Mouse (Mus musculus): Measurements from ENCODE around the gene Nrl. TPM values are rescaled to one million over a fixed set of nuclear protein-coding genes. Genes with fewer than 3 reads are reported as not detected.
A peak's percentile ranks its signal among the peaks of the same experiment; 100 is the strongest.

The Nrl gene
- total RNA-seq, 2 experiments from 2014 or later, result 0.34 to 1.2 TPM

GRCm38 (mm10) chr14:55492103-55492502, 32.7 kb downstream of the Nrl start:
- intact Hi-C loops (cut with DNase I), result no loop called here
- peak; percentile 34 to 51 for DNase-seq (ENCODE audit: low spot score in 2 of 2)

GRCm38 (mm10) chr14:55491291-55491833, 33.4 kb downstream of the Nrl start:
- DNase-seq (ENCODE audit: low spot score in 2 of 2), result peak; percentile 54 to 67
- intact Hi-C loops (cut with DNase I), result no loop called here

- DNase-seq (ENCODE audit: low spot score in 2 of 2), result peak; percentile 87 to 89
- intact Hi-C loops (cut with DNase I), result no loop called here
Observed at GRCm38 (mm10) chr14:55490361-55491201, 34.2 kb downstream of the Nrl start, which contains the start of gene Carmil3. TSS of gene Carmil3 (plus strand) at chr14:55490651.

- intact Hi-C loops (cut with DNase I), result no loop called here
- no peak for DNase-seq (ENCODE audit: low spot score in 2 of 2)
Observed at GRCm38 (mm10) chr14:55486836-55487235, 37.9 kb downstream of the Nrl start.

GRCm38 (mm10) chr14:55484430-55485085, 40.2 kb downstream of the Nrl start:
- DNase-seq (ENCODE audit: low spot score in 2 of 2), result no peak
- intact Hi-C loops (cut with DNase I), result no loop called here

GRCm38 (mm10) chr14:55479629-55480028, 45.2 kb downstream of the Nrl start:
- DNase-seq (ENCODE audit: low spot score in 2 of 2), result no peak
- intact Hi-C loops (cut with DNase I), result loop anchor here (5.0 kb wide), 1 partner anchor 332 kb away; no protein-coding TSS in a partner anchor

GRCm38 (mm10) chr14:55478651-55479599, 45.9 kb downstream of the Nrl start, which contains the start of gene Dhrs4:
TSS of gene Dhrs4 (plus strand) at chr14:55478758.
- intact Hi-C loops (cut with DNase I), result loop anchor here (5.0 kb wide), 1 partner anchor 332 kb away; no protein-coding TSS in a partner anchor
- peak; percentile 76 to 83 for DNase-seq (ENCODE audit: low spot score in 2 of 2)

GRCm38 (mm10) chr14:55477829-55478228, 47.0 kb downstream of the Nrl start:
- intact Hi-C loops (cut with DNase I), result loop anchor here (5.0 kb wide), 1 partner anchor 331 kb away; no protein-coding TSS in a partner anchor
- DNase-seq (ENCODE audit: low spot score in 2 of 2), result no peak

GRCm38 (mm10) chr14:55477421-55477820, 47.4 kb downstream of the Nrl start:
- DNase-seq (ENCODE audit: low spot score in 2 of 2), result no peak

GRCm38 (mm10) chr14:55475654-55476053, 49.1 kb downstream of the Nrl start:
- intact Hi-C loops (cut with DNase I), result loop anchor here (5.0 kb wide), 1 partner anchor 328 kb away; no protein-coding TSS in a partner anchor

More at GRCm38 (mm10) chr14:55477421-55477820, 47.4 kb downstream of the Nrl start:
- intact Hi-C loops (cut with DNase I), result loop anchor here (5.0 kb wide), 1 partner anchor 330 kb away; no protein-coding TSS in a partner anchor

GRCm38 (mm10) chr14:55470806-55471205, 54.0 kb downstream of the Nrl start:
- intact Hi-C loops (cut with DNase I), result no loop called here
- DNase-seq (ENCODE audit: low spot score in 2 of 2), result no peak

More at GRCm38 (mm10) chr14:55475654-55476053, 49.1 kb downstream of the Nrl start:
- DNase-seq (ENCODE audit: low spot score in 2 of 2), result no peak

- no peak for DNase-seq (ENCODE audit: low spot score in 2 of 2)
- intact Hi-C loops (cut with DNase I), result no loop called here
Observed at GRCm38 (mm10) chr14:55469821-55470220, 55.0 kb downstream of the Nrl start.

GRCm38 (mm10) chr14:55469041-55469440, 55.7 kb downstream of the Nrl start:
- DNase-seq (ENCODE audit: low spot score in 2 of 2), result no peak
- intact Hi-C loops (cut with DNase I), result no loop called here

Other genes with a start within 250 kb of the Nrl start
- 10 to 100 TPM; 15.2 to 15.4 TPM for gene Dhrs4, start 46.2 kb downstream of the Nrl start, total RNA-seq (2021)
- 10 to 100 TPM; 46.6 to 46.9 TPM for gene Carmil3, start 34.3 kb downstream of the Nrl start, total RNA-seq (2021)
- gene Cpne6, start 14.5 kb downstream of the Nrl start, total RNA-seq (2021), result 100 to 1,000 TPM; 180 to 216 TPM
- 10 to 100 TPM; 20.2 to 25.3 TPM for gene Pck2, start 15.3 kb upstream of the Nrl start, total RNA-seq (2021)
- 10 to 100 TPM; 73.1 to 77.7 TPM for gene Dcaf11, start 35.0 kb upstream of the Nrl start, total RNA-seq (2021)
- gene A730061H03Rik, start 35.4 kb upstream of the Nrl start, total RNA-seq (2021), result under 1 TPM in 1 of 2 experiments, not detected in 1; 0.89 TPM
- not detected for gene Fitm1, start 50.6 kb upstream of the Nrl start, total RNA-seq (2021)
- gene Psme1, start 53.1 kb upstream of the Nrl start, total RNA-seq (2021), result 10 to 100 TPM; 39.4 to 45.3 TPM
- 10 to 100 TPM; 38.1 to 41.5 TPM for gene Emc9, start 60.3 kb upstream of the Nrl start, total RNA-seq (2021)
- 10 to 100 TPM; 35.2 to 47.9 TPM for gene Psme2, start 66.1 kb upstream of the Nrl start, total RNA-seq (2021)
- 10 to 100 TPM; 27.6 to 31.7 TPM for gene Rnf31, start 66.7 kb upstream of the Nrl start, total RNA-seq (2021)
- gene Irf9, start 78.6 kb upstream of the Nrl start, total RNA-seq (2021), result 10 to 100 TPM in 1 of 2 experiments, 1 to 10 TPM in 1; 9.9 to 12.3 TPM
- 1 to 10 TPM; 2.2 to 3.7 TPM for gene Rec8, start 93.1 kb upstream of the Nrl start, total RNA-seq (2021)
- gene Ipo4, start 111.0 kb upstream of the Nrl start, total RNA-seq (2021), result 100 to 1,000 TPM; 117 TPM
- gene Gm49378, start 112.9 kb upstream of the Nrl start, total RNA-seq (2021), result 1 to 10 TPM; 3.9 to 4.7 TPM
- 10 to 100 TPM; 36.6 to 45.2 TPM for gene Tm9sf1, start 118.8 kb upstream of the Nrl start, total RNA-seq (2021)
- gene Tssk4, start 125.2 kb upstream of the Nrl start, total RNA-seq (2021), result 1 to 10 TPM in 1 of 2 experiments, under 1 TPM in 1; 0.30 to 1.1 TPM
- 10 to 100 TPM; 36.9 to 40.1 TPM for gene Mdp1, start 135.5 kb upstream of the Nrl start, total RNA-seq (2021)
- gene Gmpr2, start 147.0 kb upstream of the Nrl start, total RNA-seq (2021), result 10 to 100 TPM; 22.1 to 24.8 TPM
- 100 to 1,000 TPM; 325 to 348 TPM for gene Nedd8, start 147.1 kb upstream of the Nrl start, total RNA-seq (2021)
- gene Tinf2, start 156.8 kb upstream of the Nrl start, total RNA-seq (2021), result 10 to 100 TPM; 12.9 to 14.8 TPM
- not detected for gene Tgm1, start 188.9 kb upstream of the Nrl start, total RNA-seq (2021)
- 10 to 100 TPM; 45.6 to 45.8 TPM for gene Rabggta, start 197.3 kb upstream of the Nrl start, total RNA-seq (2021)
- 10 to 100 TPM; 79.2 to 88.7 TPM for gene Dhrs1, start 220.7 kb upstream of the Nrl start, total RNA-seq (2021)
- gene Nop9, start 220.7 kb upstream of the Nrl start, total RNA-seq (2021), result 10 to 100 TPM; 12.7 to 14.0 TPM
- 1 to 10 TPM; 1.6 to 2.3 TPM for gene Cideb, start 233.5 kb upstream of the Nrl start, total RNA-seq (2021)
- under 1 TPM; 0.25 to 0.32 TPM for gene Ltb4r2, start 236.4 kb upstream of the Nrl start, total RNA-seq (2021)
- under 1 TPM; 0.25 to 0.39 TPM for gene Ltb4r1, start 241.0 kb upstream of the Nrl start, total RNA-seq (2021)